Mouse (Mus musculus) G1E (cell line): ENCODE measurements around the gene Pls3.

Experiments used
- CTCF ChIP-seq: IDR thresholded peaks from 2 replicates; pipeline ENCODE4 v1.5.1; 2012; ENCODE audit warnings: low read depth, low read length, inconsistent platforms, mixed read lengths
- GATA1 ChIP-seq: IDR thresholded peaks from 2 replicates; pipeline ENCODE4 v1.6.1; 2012; ENCODE audit warnings: borderline replicate concordance, low read length, inconsistent platforms, mixed read lengths
- GATA2 ChIP-seq: IDR thresholded peaks from 2 replicates; pipeline ENCODE4 v1.6.1; 2012; ENCODE audit warnings: low read depth, low read length, inconsistent platforms, borderline replicate concordance
- POLR2AphosphoS5 ChIP-seq: IDR thresholded peaks from 2 replicates; pipeline ENCODE4 v1.6.1; 2012; ENCODE audit warnings: low read depth, low read length, inconsistent platforms; ENCODE audit not compliant: insufficient replicate concordance
- TAL1 ChIP-seq: conservative IDR thresholded peaks from 2 replicates; pipeline ENCODE4 v1.6.1; 2012; ENCODE audit warnings: low read depth, low read length, inconsistent platforms, mixed read lengths

DNA sequence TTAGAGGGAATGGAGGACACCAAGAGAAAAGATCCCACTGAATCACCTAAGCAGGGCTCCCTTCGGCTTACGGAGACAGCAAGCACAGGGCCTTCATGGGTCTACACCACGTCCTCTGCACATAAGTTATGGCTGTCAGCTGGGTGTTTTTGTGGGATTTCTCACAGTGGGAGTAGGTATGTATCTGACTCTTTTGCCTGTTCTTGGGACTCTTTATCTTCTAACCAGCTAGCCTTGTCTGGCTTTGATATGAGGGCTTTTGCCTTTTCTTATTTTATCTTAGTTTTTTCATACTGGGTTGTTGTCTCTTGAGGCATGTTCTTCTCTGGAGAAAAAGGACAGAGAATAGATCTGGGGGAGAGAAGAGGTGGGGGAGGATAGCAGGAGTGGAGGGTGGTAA lies 20.7 kb downstream of the Pls3 start:
- TF ChIP-seq CTCF (no peak), GATA2 (no peak), TAL1 (no peak), POLR2AphosphoS5 (no peak), GATA1 (no peak)
